Mouse (Mus musculus): ENCODE data around the gene Ccdc97.

Ccdc97 gene

DNA sequence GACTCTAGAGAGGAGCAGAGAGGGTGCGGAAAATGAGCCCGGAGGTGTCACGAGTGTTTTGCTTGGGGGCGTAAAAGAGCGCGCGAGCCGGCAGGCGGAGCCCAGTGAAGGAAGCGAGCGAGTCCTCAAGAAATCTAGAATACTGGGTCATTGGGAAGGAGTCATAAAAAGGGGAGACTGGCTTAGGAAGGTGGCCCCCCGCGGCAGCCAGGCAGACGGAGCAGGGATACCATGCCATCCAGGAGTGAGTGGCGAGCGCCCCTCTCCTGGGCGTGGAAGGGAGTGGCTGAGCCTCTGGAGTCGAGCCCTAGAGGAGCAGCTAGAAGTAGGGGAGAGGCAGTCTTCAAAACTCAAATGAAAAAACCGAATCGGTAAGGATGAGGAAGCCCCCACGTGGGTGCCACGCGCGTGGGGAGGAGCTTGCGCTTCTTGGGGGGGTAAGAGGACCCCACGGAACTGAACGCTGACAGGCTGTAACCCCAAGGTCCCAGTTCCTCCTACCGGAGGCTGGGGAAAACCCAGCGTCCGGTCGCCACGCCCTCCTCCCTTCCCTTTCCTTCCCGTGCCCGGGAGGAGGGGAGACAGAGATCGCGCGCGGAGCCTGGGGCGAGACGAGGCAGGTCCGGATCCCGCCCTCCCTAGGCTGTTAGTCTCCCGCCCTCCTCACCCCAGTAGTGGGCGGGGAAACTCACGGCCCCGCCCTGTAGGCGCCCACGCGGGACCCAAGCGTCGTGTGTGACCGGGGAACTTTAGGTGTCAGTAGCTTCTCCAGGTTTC, 29.9 kb downstream of the Ccdc97 start:
- peak; percentile 86 for DNase-seq (ENCODE audit: low spot score)

DNA sequence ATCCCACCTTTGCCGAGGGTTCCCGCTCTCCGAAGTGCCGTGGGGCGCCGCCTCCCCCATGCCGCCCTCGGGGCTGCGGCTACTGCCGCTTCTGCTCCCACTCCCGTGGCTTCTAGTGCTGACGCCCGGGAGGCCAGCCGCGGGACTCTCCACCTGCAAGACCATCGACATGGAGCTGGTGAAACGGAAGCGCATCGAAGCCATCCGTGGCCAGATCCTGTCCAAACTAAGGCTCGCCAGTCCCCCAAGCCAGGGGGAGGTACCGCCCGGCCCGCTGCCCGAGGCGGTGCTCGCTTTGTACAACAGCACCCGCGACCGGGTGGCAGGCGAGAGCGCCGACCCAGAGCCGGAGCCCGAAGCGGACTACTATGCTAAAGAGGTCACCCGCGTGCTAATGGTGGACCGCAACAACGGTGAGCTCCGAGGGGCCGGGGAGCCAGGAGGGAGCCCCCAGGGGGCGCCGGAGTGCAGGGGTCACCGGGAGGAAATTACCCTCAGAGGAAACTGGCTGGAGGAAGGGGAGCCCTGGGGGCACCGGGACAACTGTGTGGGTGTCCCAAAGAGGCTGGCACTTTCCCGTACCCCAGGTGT, 31.0 kb downstream of the Ccdc97 start:
- peak; percentile 71 for DNase-seq (ENCODE audit: low spot score)

DNA sequence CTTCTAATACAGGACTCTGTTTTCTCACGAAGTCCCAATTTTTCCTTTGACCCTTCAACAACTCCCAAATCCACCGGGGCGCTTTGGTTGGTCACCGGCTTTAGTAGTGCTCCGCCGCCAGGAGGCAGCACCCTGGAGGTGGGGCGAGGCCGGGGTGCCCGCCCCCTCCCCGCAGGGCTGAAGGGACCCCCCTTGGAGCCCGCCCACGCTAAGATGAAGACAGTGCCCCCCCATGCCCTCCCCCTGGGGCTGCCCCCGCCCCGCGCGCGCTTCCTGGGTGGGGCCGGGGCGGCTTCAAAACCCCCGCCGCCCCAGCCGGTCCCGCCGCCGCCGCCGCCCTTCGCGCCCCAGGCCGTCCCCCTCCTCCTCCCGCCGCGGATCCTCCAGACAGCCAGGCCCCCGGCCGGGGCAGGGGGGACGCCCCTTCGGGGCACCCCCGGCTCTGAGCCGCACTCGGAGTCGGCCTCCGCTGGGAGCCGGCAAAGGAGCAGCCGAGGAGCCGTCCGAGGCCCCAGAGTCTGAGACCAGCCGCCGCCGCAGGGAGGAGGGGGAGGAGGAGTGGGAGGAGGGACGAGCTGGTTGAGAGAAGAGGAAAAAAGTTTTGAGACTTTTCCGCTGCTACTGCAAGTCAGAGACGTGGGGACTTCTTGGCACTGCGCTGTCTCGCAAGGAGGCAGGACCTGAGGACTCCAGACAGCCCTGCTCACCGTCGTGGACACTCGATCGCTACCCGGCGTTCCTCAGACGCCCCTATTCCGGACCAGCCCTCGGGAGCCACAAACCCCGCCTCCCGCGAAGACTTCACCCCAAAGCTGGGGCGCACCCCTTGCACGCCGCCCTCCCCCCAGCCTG, 32.0 kb downstream of the Ccdc97 start, which contains the start of gene Tgfb1:
Tgfb1 (plus strand) TSS at position 323 of the 852 bp plus-strand sequence.
- peak; percentile 86 for DNase-seq (ENCODE audit: low spot score)

DNA sequence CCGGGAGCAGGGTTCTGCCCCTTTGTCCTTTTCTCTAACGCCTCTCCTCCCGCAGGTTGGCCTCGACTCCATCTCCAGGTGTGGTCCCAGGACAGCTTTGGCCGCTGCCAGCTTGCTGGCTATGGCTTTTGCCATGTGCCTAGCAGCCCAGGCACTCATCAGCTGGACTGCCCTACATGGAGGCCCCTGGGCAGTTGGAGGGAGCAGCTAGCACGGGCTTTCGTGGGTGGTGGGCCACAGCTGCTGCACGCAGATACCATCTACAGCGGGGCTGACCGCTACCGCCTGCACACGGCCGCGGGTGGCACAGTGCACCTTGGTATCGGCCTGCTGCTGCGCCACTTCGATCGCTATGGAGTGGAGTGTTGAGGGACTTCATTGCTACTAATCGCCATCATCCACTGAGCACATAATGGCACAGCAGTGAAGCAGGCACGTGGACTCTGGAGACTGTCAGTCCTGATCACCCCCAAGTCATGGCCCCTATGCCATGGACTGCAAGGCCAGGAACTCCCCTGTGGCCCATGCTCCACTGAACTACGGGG, 32.9 kb downstream of the Ccdc97 start:
- DNase-seq (ENCODE audit: low spot score) = no peak

DNA sequence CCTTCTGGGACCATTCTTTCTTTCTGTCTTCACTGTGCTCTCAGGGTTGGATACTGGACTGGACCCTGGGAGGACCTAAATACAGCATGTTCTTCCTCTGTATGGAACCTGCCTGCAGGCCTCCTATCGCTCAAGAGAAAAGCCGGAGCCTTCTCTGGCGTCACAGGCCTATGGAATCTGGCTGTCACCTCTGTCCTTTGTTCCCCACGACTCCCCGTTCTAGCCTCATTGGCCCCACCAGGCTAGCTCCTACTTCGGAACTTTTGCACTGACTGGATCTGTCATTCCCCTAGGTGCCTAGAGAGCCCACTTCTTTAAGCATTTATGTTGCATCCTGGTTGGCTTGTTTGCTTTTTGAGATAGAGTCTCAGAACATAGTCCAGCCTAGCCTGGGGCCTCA, 34.2 kb downstream of the Ccdc97 start:
- DNase-seq (ENCODE audit: low spot score) = no peak

DNA sequence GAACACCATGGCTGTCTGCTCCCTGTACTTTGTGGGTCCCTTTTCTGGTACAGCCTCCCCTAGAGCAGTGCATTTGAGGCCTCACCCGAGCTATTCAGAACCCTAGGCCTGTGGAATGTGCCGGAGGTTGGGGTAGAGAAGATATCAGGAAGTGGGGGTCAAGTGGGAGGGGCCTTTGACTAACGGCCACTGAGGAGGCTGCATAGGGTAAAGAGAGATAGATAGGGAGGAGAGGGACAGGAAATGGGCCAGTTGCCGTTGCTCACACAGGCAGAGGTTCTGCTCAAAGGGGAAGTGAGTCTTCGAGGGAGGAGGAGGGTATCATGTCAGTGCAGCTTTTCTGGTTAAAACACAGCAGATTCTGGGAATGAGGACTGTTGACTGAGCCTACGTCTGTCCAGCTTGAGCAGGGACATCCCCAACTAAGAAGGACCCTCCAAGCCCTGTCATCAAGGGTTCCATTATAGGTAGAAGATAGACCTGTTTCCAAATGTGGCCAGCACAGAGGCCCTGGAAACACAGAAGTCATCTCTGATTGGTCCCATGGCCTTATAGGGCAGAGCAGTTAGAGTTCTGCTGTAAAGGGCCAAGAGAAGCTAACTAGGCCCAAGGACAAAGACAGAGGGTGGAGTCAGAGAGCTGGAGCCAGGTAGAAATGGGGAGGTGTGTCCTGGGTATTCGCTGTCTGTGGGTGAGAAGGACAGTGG, 35.3 kb downstream of the Ccdc97 start:
- peak; percentile 58 for DNase-seq (ENCODE audit: low spot score)

DNA sequence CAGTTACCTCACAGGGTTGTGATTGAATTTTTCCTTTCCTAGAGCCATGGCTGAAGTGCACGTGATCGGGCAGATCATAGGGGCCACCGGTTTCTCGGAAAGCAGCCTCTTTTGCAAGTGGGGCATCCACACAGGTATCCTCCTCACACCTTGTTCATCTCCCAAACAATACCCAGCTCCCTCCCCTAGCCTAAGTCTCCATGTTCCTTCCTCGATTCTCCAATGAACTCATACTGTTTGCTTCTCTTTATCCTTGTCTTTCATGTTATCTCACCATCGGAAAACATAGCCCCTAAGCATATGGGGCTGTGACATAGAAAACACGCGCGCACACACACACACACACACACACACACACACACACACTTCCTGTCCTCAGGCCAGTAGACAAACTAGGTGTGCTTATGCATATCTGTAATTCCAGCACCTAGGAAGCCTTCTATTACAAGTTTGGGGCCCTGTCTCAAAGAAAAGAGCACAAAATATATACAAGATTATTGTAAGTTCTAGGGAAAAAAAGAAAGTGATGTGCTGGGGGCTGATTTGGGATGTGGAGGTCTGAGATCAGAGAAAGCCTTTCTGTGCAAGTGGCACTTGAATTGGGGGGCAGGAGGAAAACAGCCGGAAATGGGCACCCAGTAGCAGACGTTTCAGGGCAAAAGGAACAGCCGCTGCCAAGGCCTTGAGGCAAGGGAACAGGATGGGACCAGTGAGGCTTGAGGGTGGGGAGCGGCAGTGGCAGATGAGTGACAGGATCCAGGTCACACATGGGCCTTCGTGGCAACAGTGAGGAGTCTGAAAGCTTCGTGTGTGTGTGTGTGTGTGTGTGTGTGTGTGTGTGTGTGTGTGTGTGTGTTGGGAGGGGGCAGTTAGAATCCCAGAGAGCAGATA, 37.3 kb downstream of the Ccdc97 start:
- no peak for DNase-seq (ENCODE audit: low spot score)

DNA sequence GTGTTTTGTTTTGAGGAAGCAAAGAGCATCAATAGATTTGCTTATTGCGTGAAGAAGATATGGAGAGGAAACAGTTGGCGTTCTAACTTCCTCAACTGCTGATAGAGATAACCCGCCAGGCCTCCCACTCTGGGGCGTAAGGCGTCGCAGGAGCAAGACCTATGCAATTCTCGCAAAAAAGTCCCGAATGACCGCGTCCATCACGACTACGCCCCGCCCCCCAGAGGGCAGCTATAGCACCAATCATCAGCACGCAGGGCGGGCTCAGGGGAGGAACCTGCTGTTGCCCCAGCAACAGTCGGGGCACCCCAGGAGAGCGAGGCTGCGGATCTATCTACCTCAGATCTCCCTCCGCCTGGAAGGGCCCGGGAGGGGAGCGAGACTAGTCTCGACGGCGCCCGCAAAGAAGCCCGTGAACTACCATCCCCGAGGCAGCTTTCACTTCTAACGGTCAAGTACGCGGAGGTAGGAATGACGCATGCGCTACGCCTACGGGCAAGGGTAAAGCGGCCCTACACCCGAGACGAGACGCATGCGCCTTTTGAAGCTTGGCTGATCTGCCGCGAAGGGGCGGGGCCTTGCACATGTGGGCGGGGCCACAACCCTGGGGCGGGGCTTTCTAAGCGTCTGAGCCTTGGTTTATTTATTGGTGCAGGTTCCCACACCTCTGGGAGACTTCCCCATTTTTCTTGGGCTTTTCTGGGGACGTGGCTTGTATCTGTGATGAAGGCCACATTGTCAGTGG, 38.2 kb downstream of the Ccdc97 start, which contains the start of gene B9d2:
B9d2 (plus strand) TSS at position 267 of the 745 bp plus-strand sequence.
- peak; percentile 96 for DNase-seq (ENCODE audit: low spot score)

DNA sequence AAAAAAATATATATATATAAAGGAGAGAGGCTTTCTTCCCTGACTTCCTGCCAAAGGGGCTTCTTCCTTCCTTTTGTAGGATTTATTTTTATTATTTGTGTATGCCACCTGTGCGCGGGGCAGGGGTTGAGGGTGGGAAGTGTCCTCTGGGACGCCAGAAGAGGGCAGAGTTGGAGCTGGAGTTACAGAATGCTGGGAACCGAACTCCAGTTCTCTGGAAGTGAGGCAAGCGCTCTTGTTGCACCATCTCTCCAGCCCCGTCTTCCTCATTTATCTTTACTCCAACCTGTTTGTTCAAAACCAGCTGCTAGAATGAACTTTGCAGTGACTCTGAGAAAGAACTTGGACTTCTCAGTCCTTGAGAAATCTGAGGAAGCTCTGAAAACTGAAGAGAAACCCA, 38.9 kb downstream of the Ccdc97 start:
- DNase-seq (ENCODE audit: low spot score) = peak; percentile 48

DNA sequence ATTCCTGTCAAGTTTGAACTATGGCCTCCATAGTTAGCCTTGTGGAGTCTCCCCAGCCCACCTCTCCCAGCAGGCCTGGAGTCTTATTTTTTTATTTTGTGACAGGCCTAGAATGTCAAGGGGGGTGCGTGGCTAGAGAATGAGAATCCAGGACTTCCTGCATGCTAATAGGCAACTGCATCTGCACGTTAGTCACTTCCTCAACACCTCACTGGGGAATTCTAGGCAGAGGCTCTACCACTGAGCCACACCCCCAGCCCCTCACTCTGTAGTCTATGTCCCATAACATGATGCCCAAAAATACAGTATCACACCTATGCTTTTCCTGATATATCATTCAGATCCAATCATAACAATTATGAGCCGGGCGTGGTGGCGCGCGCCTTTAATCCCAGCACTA, 41.9 kb downstream of the Ccdc97 start:
- DNase-seq (ENCODE audit: low spot score) = no peak

DNA sequence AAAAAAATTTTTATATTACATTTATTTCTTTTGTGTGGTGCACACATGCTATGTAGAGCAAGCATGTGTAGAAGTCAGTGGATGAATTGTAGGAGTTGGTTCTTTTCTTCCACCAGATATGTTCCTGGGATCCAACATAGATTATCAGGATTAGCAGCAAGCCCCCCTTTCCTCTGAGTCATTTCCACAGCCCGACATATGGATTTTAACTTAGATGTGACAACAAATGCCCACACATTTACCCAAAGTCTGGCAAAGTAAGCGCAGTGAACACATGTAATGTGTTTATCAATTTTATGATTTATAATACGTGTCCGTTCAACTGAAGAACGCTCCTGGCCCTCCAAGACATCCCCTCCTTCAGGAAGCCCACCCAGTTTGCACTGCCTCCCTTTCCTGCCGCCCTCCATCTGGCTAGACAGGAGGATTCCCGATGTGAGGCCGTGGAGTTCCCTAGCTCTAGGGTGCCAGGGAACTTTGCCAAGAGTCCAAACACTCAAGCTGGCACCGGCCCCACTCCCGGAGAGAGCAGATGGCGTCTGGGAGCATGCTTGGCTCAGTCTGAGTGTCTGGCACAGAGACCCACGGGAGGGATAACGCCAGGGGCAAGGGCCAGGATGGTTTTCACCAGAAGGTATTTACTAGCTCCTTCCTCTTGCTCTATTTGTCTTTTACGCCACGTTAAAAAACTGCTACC, 42.7 kb downstream of the Ccdc97 start:
- peak; percentile 87 for DNase-seq (ENCODE audit: low spot score)

DNA sequence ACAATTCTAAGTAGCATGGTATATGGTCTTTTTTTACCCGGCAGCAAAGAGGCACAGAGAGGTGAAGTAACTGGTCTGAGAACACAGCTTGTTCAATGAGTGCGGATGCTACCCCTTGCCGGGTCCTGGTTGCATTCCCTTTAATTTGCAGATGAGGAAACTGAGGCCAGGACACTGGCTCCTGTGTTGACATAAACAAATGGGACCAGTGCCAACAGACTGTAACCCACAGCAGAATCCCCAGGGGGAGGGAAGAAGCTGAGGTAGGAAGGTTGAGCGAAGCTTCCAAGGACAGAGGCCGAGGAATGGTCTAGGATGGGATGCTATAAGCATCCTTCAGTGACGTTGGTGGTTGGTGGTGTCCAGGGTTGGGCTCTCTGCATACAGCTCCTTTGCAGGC, 43.5 kb downstream of the Ccdc97 start:
- DNase-seq (ENCODE audit: low spot score) = no peak

DNA sequence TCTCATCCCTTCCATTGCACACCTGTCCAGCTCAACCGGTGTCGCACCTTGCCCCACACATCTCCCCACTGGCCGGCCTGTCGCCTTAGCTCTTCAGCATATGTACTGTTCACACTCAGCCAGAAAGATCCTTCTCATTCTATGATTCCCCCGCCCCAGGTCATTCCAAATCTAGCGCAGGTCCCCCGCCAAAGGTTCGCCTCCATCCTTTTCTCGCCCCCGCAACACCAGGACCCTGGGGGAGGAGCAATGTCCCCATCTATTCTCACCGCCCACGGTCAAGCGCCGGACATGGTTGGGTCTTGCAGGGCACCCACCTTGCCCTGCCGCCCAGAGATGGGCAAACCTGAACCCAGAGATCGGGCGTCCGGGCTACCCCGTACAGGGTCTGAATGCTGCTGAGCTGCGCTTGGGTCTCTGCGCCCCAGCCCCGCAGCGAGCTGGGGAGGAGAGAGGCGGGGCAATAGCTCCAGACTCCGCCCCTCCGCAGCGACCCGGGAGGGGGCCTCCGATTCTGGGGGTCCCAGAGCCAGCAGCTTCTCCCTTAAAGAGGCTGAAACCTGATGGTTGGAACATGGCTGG, 44.1 kb downstream of the Ccdc97 start, which contains the start of gene Tmem91:
Tmem91 (minus strand) TSS at position 448 of the 582 bp plus-strand sequence.
- no peak for DNase-seq (ENCODE audit: low spot score)

DNA sequence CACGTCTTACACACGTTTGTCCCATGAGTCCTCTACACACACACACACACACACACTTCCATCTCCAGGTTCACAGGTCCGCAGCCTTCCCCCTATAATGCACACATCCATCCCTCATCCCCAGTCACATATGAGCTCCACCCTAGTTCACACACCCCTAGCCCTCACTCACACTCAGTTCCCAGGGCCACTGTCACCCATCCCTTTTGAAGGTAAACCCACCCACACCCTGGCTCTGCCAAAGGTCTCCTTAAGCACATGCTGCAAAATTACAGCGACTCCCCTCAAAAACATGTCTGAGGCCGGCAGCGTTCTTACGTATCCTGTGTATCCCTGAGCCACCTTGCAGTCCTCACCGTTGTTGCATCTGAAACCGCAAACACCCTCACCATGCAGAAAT, 44.6 kb downstream of the Ccdc97 start:
- DNase-seq (ENCODE audit: low spot score) = no peak

DNA sequence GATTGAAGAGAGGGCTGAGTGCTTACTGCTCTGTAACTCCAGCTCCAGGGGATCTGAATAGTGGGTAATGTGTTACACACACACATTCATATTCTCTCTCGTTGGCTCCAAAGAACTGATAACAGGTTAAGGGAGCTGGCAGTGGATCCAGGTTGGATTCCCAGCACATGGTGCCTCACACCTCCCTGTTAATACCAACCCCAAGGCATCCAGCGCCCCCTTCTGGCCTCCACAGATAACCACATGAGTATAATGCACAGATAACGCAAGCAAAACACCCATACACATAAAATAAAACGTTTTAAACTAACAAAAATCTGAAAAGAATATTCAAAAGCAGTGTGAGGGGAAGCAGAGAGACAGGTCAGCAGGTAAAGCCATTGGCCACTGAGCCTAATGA, 46.4 kb downstream of the Ccdc97 start:
- no peak for DNase-seq (ENCODE audit: low spot score)

DNA sequence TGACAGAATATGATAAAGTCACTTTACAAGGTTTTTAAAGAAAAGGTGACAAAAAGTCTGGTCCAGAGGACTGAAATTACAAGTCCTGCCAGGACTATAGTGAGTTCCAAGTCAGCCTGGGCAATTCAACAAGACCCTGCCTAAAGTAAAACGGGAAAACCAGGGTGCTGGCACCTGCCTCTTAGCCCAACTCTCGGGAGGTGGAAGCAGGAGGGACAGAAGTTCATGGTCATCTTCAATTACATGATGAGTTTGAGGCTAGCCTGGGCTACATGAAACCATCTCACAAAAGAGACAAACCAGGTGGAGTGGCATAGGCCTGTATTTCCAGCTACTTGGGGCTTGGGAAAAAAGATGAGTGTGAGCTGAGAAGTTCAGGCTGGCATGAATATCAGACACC, 47.2 kb downstream of the Ccdc97 start:
- no peak for DNase-seq (ENCODE audit: low spot score)

DNA sequence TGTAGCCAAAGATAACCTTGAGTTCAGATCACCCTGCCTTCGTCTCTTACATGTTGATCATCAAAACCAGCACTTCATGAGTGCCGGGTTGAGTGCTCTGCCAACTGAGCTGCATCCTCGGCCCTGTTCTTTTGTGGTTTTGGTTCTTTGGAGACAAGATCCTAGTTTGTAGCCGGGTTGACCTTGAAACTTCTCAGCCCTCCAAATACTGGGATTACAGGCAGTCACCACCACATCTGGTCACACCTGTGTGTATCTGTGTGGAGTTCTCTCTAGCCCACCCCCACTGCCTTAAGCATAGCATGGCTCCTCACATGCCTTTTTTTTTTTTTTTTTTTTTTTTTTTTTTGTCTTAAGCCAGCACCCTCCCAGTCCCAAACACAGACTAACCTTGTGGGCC, 48.8 kb downstream of the Ccdc97 start:
- DNase-seq (ENCODE audit: low spot score) = no peak

DNA sequence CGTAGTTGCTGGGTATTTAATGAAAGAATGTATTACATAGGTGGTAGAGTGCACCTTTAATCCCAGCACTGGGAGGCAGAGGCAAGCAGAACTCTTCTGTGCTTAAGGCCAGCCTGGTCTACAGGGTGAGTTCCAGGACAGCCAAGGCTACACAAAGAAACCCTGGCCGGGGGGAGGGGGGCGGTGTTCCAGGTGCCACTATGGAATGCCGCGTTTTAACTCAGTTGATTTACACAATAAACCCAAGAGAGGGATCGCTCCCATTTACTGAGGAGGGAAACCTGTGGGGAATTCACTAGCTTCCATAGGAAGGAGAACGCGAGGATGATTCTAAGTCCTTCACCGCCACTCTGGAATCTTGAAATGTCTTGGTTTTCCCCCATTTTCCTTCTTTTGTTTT, 49.3 kb downstream of the Ccdc97 start:
- no peak for DNase-seq (ENCODE audit: low spot score)

DNA sequence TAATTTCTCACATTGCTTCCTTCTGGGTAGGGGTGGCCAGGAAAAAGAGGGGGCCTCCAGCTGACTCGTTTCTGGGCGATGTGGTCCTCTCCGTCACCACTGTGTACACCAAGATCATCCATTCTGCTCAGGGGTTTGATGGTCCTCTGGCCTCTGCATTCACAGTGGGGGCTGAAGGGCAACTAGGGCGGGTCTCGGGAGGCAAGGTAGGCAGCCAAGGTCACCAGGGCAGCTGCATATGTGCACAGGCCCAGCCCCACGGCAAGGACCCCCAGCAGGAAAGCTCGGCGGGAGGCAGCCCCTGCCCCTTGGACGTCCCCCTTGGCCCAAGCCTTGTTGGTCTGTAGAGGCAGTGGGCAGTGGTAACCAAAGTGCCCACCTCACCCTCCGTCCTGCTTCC, 49.7 kb downstream of the Ccdc97 start:
- DNase-seq (ENCODE audit: low spot score) = no peak
